Mouse (Mus musculus) G1E (cell line): ENCODE measurements around the gene Zfp366.

Source experiments
- CTCF ChIP-seq: IDR thresholded peaks from 2 replicates; pipeline ENCODE4 v1.5.1; 2012; ENCODE audit warnings: low read depth, low read length, inconsistent platforms, mixed read lengths
- GATA1 ChIP-seq: IDR thresholded peaks from 2 replicates; pipeline ENCODE4 v1.6.1; 2012; ENCODE audit warnings: borderline replicate concordance, low read length, inconsistent platforms, mixed read lengths

DNA sequence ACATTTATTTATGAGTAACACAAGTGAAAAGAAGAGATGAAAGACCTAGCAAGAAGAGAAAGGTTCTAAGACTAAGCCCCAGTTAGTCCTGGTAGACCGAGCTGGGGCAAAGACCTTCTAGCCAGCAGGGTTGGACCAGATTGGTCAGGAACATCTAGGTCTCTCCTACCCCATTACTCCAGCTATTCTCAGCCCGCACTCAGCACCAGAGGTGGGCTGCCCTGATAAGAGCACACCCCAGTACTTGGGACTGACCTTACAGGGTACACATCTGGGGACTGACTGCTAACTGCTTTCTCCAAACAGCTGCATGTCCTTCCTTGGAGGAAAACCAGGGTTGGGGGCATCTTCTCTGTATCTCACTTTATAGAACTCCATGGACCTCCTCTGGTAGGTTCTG is 66.2 kb downstream of the Zfp366 start:
- TF ChIP-seq CTCF, result no peak
- TF ChIP-seq GATA1, result no peak
